Mouse (Mus musculus) neural tube, embryonic 15.5 days (tissue): ENCODE results near the gene Mpz. TPM values are rescaled to one million over a fixed set of nuclear protein-coding genes. Genes with fewer than 3 reads are reported as not detected.
"Not testable (repeated sequence)": the region's sequence is repeated elsewhere in the genome, so short reads cannot be mapped to it uniquely, and the experiment has no call there.

ENCODE experiments used
- ATAC-seq: fragments of 200-750 bp; cut with Nextera tagmentation; 2 replicates; pipeline ENCODE4 v1.8.0; 2017; ENCODE audit warnings: mild to moderate bottlenecking, moderate TSS enrichment, moderate library complexity; ENCODE audit not compliant: low FRiP score
- H3K27ac ChIP-seq: fragments of 300-500 bp; sonication (generic); replicated peaks from 2 replicates; pipeline ENCODE4 v1.5.1; 2015; ENCODE audit warnings: mild to moderate bottlenecking, inconsistent platforms
- H3K27me3 ChIP-seq: fragments of 300-500 bp; sonication (generic); replicated peaks from 2 replicates; pipeline ENCODE4 v1.6.1; 2015; ENCODE audit warnings: inconsistent platforms
- H3K36me3 ChIP-seq: fragments of 300-500 bp; sonication (generic); 2 replicates; pipeline ENCODE4 v1.6.1; 2015; ENCODE audit warnings: inconsistent platforms
- H3K4me1 ChIP-seq: fragments of 300-500 bp; sonication (generic); 2 replicates; pipeline ENCODE4 v1.6.1; 2015; ENCODE audit warnings: inconsistent platforms
- H3K4me2 ChIP-seq: fragments of 300-500 bp; sonication (generic); 2 replicates; pipeline ENCODE4 v1.6.1; 2015; ENCODE audit warnings: inconsistent platforms, mild to moderate bottlenecking, moderate library complexity
- H3K4me3 ChIP-seq: fragments of 300-500 bp; sonication (generic); replicated peaks from 2 replicates; pipeline ENCODE4 v1.5.1; 2015; ENCODE audit warnings: mild to moderate bottlenecking, inconsistent platforms
- H3K9ac ChIP-seq: fragments of 300-500 bp; sonication (generic); replicated peaks from 2 replicates; pipeline ENCODE4 v1.6.1; 2015; ENCODE audit warnings: mild to moderate bottlenecking, inconsistent platforms
- H3K9me3 ChIP-seq: fragments of 300-500 bp; sonication (generic); replicated peaks from 2 replicates; pipeline ENCODE4 v1.6.1; 2016; ENCODE audit warnings: inconsistent platforms
- WGBS: fragments of 180-500 bp; shearing (Covaris S2); methylation state at CpG from one replicate; pipeline ENCODE4 v1.1.7; 2015; ENCODE audit warnings: mixed read lengths; 5-methylcytosine and 5-hydroxymethylcytosine counted together
- polyA plus RNA-seq: library from polyadenylated mRNA; unstranded; fragments of >200 nt; fragmentation: Nextera tagmentation; extraction: Ambion mirVana; gene quantifications from 2 replicates; pipeline ENCODE4 v1.2.1, GENCODE M21; 2015

The Mpz gene
- polyA plus RNA-seq, 1 experiment from 2014 or later = 8.8 TPM

DNA sequence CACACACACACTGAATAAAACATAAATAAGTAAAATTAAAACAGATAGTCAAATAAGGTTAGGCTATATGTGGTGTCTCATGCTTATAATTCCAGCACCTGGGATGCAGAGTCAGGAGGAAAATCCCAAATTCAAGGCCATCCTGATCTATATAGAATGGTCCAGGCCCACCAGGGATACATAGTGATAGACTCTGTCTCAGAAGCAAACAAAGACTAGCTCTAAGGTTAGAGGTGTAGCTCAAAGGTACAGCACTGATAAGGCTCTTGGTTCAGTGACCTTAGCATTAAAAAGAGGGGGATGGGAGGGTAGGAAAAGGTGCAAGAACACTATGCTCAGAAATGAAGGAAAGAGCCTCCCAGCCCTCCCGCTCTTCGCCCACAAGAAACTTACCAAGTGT is 14.9 kb upstream of the Mpz start:
- H3K4me3 ChIP-seq = no peak overlapping the region
- 96% methylated on average over 2 of the region's 2 CpGs for WGBS
- no peak overlapping the region for H3K27ac ChIP-seq
- H3K9me3 ChIP-seq = no peaks in the 10 kb centered on the region
- H3K9ac ChIP-seq = no peak overlapping the region
- no peaks in the 10 kb centered on the region for H3K4me1 ChIP-seq
- no peak overlapping the region for H3K4me2 ChIP-seq
- no peak for ATAC-seq
- no peaks in the 10 kb centered on the region for H3K27me3 ChIP-seq
- peaks cover 74% of the 10 kb centered on the region for H3K36me3 ChIP-seq

DNA sequence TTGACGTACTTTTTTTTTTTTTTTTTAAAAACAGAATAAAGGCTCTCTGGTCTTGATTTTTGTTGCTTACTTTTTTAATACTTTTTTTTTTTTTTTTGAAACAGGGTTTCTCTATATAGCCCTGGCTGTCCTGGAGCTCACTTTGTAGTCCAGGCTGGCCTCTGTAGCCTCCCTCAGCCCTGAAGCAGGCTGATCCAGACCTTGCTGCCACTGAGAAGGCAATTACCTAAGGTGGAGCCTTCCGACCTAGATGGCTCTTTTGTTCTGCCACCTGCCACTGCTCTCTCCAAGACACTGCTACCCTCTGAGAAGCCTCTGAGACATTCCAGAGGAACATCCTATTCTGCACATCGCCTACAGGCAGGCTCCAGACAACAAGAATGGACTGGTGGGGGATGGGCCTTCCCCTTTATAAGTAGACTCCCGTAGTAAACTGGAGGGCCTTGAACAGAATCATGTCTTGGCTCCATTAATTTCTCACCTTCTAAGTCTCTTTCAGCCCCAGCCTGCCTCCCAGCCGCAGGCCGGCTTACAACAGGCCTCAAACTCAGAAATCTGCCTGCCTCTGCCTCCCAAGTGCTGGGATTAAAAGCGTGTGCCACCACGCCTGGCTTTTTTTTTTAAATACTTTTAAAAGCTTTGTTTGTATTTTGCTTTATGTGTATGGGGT is 12.9 kb upstream of the Mpz start:
- not testable (repeated sequence) for H3K27ac ChIP-seq, H3K4me2 ChIP-seq, H3K4me1 ChIP-seq, ATAC-seq, H3K4me3 ChIP-seq, H3K9ac ChIP-seq, H3K27me3 ChIP-seq, H3K9me3 ChIP-seq
- WGBS = 83% methylated on average over 8 of the region's 8 CpGs
- peaks cover 83% of the 10 kb centered on the region for H3K36me3 ChIP-seq

DNA sequence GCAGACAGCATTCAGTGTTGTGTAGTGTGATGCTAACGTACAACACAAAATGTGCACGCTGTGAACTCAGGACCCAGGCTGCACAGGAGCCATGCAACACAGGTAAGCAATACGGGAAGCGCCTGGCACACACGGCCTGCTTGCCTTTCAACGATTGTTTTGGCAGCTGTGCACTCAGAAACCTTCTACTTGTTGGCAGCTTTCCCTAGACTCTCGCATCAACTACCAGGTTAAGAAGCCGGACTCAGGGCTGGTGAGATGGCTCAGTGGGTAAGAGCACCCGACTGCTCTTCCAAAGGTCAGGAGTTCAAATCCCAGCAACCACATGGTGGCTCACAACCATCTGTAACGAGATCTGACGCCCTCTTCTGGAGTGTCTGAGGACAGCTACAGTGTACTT is 7.5 kb upstream of the Mpz start:
- not testable (repeated sequence) for H3K4me1 ChIP-seq, H3K9me3 ChIP-seq, H3K9ac ChIP-seq, H3K4me2 ChIP-seq, H3K4me3 ChIP-seq, ATAC-seq, H3K27me3 ChIP-seq, H3K27ac ChIP-seq
- peaks cover 51% of the 10 kb centered on the region for H3K36me3 ChIP-seq
- WGBS = 83% methylated on average over 11 of the region's 11 CpGs

DNA sequence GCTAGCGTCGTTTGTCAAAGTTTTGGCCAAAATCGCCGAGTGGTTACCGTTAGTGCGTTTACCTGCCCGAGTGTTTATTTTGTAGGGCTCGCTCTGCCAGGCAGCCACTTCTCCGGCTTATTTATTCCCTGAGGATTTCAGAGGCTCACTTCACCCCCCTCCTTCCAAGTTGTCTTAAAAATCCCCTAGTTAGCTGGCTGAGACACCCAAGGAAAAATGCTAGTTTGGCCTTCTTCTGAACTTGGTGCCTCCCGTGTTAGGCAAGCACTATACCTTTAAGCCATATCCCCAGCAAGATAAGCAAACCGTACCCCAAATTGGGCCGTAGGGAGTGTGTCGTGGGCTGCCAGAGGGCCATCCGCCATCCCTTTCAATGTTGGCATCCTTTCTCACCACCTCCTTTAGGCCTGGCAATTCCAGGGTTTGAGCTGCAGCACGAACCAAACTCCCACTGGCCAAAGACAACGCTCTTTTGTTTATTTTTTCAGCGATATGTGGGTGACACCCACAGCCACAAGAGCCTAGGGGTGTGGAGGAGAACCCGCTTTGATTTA is 404 bp downstream of the Mpz start:
- 4% methylated on average over 18 of the region's 18 CpGs for WGBS
- Histone ChIP-seq H3K4me1 (peaks cover 20% of the 10 kb centered on the region), H3K4me3 (peak overlapping the region; percentile 63), H3K9ac (peak overlapping the region; percentile 79), H3K36me3 (no peaks in the 10 kb centered on the region), H3K27ac (peak overlapping the region; percentile 87), H3K4me2 (peak overlapping the region; percentile 82), H3K9me3 (no peaks in the 10 kb centered on the region), H3K27me3 (peaks cover 3% of the 10 kb centered on the region)
- ATAC-seq = peak; percentile 42

DNA sequence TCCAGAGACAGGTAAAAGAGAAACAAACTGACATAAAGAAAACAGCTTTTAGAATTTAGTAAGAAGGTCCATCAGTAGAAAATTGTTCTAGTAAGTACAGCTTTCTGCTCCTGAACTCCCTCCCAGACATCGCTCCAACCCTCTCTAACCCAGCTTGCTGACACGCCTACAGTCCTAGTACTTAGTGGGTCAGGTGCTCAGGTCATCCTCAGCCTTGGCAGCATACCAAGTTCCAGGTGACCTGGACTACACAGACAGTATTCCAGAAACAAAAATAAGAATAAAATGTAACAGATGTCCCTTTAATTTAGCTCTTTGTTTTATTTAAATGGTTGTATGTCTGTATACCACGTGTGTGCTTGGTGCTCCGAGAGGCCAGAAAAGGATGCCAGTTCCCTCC is 1.5 kb downstream of the Mpz start:
- Histone ChIP-seq H3K9ac (no peak overlapping the region), H3K36me3 (no peaks in the 10 kb centered on the region), H3K27me3 (peaks cover 9% of the 10 kb centered on the region), H3K27ac (no peak overlapping the region), H3K4me2 (no peak overlapping the region), H3K4me1 (peaks cover 20% of the 10 kb centered on the region), H3K9me3 (no peaks in the 10 kb centered on the region), H3K4me3 (no peak overlapping the region)
- ATAC-seq = no peak
- 83% methylated on average over 4 of the region's 4 CpGs for WGBS

DNA sequence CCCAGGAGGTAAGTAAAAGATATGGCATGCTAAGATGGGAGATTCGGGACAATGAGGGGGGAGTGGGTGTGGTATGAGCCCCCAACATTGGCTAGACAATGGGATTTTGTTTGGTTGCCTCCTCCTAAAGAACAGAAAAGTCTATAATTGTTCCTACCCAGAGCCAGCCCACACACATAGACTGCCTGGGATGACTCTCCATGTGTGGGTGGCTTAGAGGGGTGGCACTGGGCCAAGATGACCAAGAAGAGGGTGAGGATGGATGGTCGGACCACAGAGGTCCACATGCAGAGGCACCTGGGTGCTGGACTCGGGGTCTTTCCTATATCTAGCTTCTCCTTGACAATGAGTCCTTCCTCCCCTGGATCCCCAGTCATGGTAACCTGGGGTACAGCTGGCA is 6.1 kb downstream of the Mpz start:
- H3K9ac ChIP-seq = no peak overlapping the region
- H3K27me3 ChIP-seq = peaks cover 34% of the 10 kb centered on the region
- WGBS = 70% methylated on average over 3 of the region's 3 CpGs
- H3K4me3 ChIP-seq = no peak overlapping the region
- no peaks in the 10 kb centered on the region for H3K9me3 ChIP-seq
- H3K36me3 ChIP-seq = no peaks in the 10 kb centered on the region
- H3K27ac ChIP-seq = no peak overlapping the region
- peaks cover 9% of the 10 kb centered on the region for H3K4me1 ChIP-seq
- H3K4me2 ChIP-seq = no peak overlapping the region
- no peak for ATAC-seq

DNA sequence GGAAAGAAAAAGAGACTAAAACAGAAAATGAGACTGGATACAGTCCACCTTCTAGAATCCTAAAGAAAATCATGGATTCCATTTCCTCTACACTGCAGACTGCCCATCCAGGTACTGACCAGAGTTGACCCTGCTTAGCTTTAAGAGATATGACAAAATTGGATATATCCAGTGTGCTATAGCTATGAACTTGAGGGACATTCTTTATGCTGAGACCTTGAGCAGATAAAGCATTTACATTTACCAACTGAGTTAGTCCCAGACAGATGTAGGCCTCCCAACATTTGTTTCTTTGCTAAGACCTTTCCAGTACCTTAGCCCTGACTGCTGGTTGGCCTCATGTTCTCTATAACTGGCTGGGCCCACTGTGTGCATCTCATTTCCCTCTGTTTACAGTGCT is 7.5 kb downstream of the Mpz start:
- H3K4me1 ChIP-seq = peaks cover 9% of the 10 kb centered on the region
- H3K9me3 ChIP-seq = no peaks in the 10 kb centered on the region
- H3K4me2 ChIP-seq = no peak overlapping the region
- H3K36me3 ChIP-seq = no peaks in the 10 kb centered on the region
- peaks cover 34% of the 10 kb centered on the region for H3K27me3 ChIP-seq
- no peak overlapping the region for H3K27ac ChIP-seq
- H3K9ac ChIP-seq = no peak overlapping the region
- ATAC-seq = no peak
- no peak overlapping the region for H3K4me3 ChIP-seq

DNA sequence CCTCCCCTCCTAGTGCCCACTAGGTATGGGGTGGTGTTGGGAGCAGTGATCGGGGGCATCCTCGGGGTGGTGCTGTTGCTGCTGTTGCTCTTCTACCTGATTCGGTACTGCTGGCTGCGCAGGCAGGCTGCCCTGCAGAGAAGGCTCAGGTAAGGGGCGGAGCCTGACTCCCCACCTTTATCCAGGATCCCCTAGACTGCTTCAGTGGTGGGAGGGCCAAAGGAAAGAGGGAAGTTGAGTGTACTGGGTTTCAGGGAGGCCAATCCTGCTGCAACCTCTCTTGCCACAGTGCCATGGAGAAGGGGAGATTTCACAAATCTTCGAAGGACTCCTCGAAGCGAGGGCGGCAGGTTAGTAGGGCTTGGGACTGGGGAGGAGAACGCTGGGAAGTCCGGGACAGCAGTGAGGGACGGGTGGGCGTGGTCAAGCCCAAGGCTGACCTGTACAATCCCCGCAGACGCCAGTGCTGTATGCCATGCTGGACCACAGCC is 9.0 kb downstream of the Mpz start:
- no peaks in the 10 kb centered on the region for H3K36me3 ChIP-seq
- H3K27me3 ChIP-seq = peaks cover 34% of the 10 kb centered on the region
- peak overlapping the region; percentile 48 for H3K4me2 ChIP-seq
- no peak overlapping the region for H3K9ac ChIP-seq
- peak overlapping the region; percentile 16; the same call in 1 of the 2 replicates for H3K4me3 ChIP-seq
- ATAC-seq = no peak
- no peak overlapping the region for H3K27ac ChIP-seq
- WGBS = 3% methylated on average over 15 of the region's 15 CpGs
- no peaks in the 10 kb centered on the region for H3K9me3 ChIP-seq
- peaks cover 9% of the 10 kb centered on the region for H3K4me1 ChIP-seq

DNA sequence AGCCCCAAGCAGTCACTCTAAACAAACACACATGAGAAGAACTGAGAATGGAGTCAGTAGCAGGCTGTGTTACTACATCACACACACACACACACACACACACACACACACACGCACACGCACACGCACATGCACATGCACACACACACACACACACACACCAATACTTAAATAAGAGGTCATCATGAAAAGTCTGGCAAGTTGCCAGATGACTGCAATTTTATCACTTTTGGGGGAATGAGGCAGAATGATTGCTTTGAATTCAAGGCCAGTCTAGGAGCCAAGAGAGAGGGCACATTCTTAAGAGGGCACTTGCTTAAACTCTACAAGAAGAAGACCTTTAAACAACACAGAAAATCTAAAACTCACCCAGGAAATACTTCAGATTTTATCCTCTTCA is 12.0 kb downstream of the Mpz start:
- Histone ChIP-seq H3K27me3 (peaks cover 27% of the 10 kb centered on the region), H3K9me3 (no peaks in the 10 kb centered on the region), H3K4me2 (no peak overlapping the region), H3K9ac (no peak overlapping the region), H3K4me3 (no peak overlapping the region), H3K36me3 (no peaks in the 10 kb centered on the region), H3K4me1 (peaks cover 9% of the 10 kb centered on the region), H3K27ac (no peak overlapping the region)
- 84% methylated on average over 3 of the region's 3 CpGs for WGBS
- no peak for ATAC-seq

DNA sequence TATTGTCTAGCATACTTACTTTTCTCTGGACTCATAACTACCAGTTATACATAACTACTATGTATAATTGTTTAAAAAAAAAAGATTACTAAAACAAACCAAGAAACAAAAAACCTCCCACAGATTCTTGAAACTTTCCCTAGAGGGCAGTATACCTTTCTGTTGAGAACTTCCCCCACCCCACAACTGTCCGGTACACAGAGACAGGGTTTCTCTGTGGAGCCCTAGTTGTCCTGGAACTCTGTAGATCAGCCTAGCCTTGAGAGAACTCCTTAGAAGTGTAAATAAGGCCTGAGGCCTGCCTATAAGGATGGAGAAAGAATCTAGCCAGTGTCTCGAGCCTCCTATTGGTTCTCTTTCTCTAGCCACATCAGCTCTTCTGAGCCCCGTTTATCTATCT is 13.7 kb downstream of the Mpz start:
- no peak for ATAC-seq
- H3K27ac ChIP-seq = no peak overlapping the region
- 35% methylated on average over 3 of the region's 3 CpGs for WGBS
- H3K27me3 ChIP-seq = peaks cover 13% of the 10 kb centered on the region
- no peak overlapping the region for H3K9ac ChIP-seq
- no peak overlapping the region for H3K4me2 ChIP-seq
- H3K4me1 ChIP-seq = peaks cover 8% of the 10 kb centered on the region
- no peak overlapping the region for H3K4me3 ChIP-seq
- no peaks in the 10 kb centered on the region for H3K9me3 ChIP-seq
- H3K36me3 ChIP-seq = no peaks in the 10 kb centered on the region

DNA sequence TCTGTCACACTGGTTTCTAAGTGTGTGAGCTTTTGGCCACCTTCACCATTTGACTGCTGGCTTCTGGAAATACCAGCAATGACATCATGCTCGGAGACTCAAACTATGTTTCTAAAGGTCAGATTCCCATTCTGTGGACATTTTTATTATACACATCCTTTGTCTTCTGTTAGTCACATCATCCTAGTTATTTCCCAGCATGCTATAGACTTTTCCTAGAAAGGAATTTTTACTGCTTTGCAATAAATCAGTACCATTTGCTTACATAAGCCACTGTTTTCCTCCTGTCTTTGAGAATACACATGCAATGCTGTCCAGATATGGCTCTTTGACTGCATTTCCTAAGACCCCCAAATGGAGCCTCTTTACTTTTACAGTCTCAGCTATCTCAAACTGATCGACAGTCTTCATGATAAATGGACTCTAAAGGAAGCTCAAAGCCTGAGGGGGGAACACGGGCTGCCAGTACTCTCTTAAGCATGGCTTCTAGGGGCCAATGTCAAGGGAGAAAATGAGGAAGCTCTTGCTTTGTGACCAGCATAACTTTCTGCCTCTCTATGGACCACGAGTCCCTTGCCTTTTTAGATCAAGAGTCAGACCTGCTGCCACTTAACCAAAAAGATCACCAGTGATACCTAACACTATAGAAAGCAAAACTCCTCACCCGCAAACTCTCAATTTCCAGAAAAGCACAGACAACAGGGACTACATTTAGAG is 15.3 kb downstream of the Mpz start:
- Histone ChIP-seq H3K9ac (no peak overlapping the region), H3K27ac (no peak overlapping the region), H3K36me3 (no peaks in the 10 kb centered on the region), H3K4me3 (no peak overlapping the region), H3K4me1 (no peaks in the 10 kb centered on the region), H3K9me3 (no peaks in the 10 kb centered on the region), H3K4me2 (no peak overlapping the region), H3K27me3 (0 out of 2 replicates have a peak, but pooled peaks cover 2% of the 10 kb centered on the region)
- ATAC-seq = no peak
- WGBS = 70% methylated on average over 5 of the region's 5 CpGs

DNA sequence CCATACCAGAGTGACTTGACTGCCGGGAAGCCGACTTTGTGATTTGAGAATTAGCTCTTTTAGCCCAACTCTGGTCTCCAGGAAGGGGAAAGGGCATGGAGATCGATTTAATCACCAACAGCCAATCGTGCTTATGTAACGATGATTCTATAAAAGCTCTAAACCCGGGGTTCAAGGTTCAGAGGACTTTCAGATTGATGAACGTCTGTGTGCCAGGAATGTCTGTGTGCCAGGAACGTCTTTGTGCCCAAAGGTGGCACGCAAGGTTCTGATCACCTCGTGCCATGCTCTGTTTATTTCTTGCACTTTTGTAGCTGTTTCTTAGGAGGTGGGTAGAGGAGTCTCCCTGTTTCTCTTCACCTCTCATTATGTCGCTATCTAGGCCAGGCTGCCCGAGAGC is 18.4 kb downstream of the Mpz start:
- Histone ChIP-seq H3K27me3 (0 out of 2 replicates have a peak, but pooled peaks cover 2% of the 10 kb centered on the region), H3K9ac (no peak overlapping the region), H3K4me1 (no peaks in the 10 kb centered on the region), H3K27ac (no peak overlapping the region), H3K4me3 (no peak overlapping the region), H3K36me3 (no peaks in the 10 kb centered on the region), H3K4me2 (no peak overlapping the region), H3K9me3 (no peaks in the 10 kb centered on the region)
- WGBS = 91% methylated on average over 12 of the region's 12 CpGs
- no peak for ATAC-seq
